Mouse (Mus musculus) hindbrain, embryonic 14.5 days (tissue): ENCODE results near the gene Icmt. TPM values are rescaled to one million over a fixed set of nuclear protein-coding genes. Genes with fewer than 3 reads are reported as not detected.

ENCODE experiments used
- ATAC-seq: fragments of 200-750 bp; cut with Nextera tagmentation; 2 replicates; pipeline ENCODE4 v1.8.0; 2017; ENCODE audit warnings: moderate number of reproducible peaks, mild to moderate bottlenecking, moderate TSS enrichment, moderate library complexity; ENCODE audit not compliant: low FRiP score
- DNase-seq: peaks from one replicate; pipeline ENCODE4 v3.0.0-alpha.2; 2015; ENCODE audit warnings: low spot score
- H3K27ac ChIP-seq: fragments of 300-500 bp; sonication (generic); 2 replicates; pipeline ENCODE4 v1.5.1; 2014; ENCODE audit warnings: mild to moderate bottlenecking, moderate library complexity
- H3K27me3 ChIP-seq: fragments of 300-500 bp; sonication (generic); 2 replicates; pipeline ENCODE4 v1.6.1; 2014; ENCODE audit warnings: mild to moderate bottlenecking, low read length, mixed read lengths; ENCODE audit not compliant: control insufficient read depth, insufficient read depth
- H3K36me3 ChIP-seq: fragments of 300-500 bp; sonication (generic); replicated peaks from 2 replicates; pipeline ENCODE4 v1.6.1; 2014; ENCODE audit not compliant: control insufficient read depth, insufficient read depth
- H3K4me1 ChIP-seq: fragments of 300-500 bp; sonication (generic); replicated peaks from 2 replicates; pipeline ENCODE4 v1.6.1; 2014; ENCODE audit warnings: antibody characterized with exemption, low read length, mixed read lengths; ENCODE audit not compliant: control insufficient read depth, insufficient read depth
- H3K4me2 ChIP-seq: fragments of 300-500 bp; sonication (generic); replicated peaks from 2 replicates; pipeline ENCODE4 v1.6.1; 2014; ENCODE audit warnings: mild to moderate bottlenecking, moderate library complexity
- H3K4me3 ChIP-seq: fragments of 300-500 bp; sonication (generic); replicated peaks from 2 replicates; pipeline ENCODE4 v1.5.1; 2014; ENCODE audit warnings: mild to moderate bottlenecking, low read length
- H3K9ac ChIP-seq: fragments of 300-500 bp; sonication (generic); 2 replicates; pipeline ENCODE4 v1.6.1; 2014
- H3K9me3 ChIP-seq: fragments of 300-500 bp; sonication (generic); 2 replicates; pipeline ENCODE4 v1.6.1; 2016; ENCODE audit warnings: low read length; ENCODE audit not compliant: control insufficient read depth
- WGBS: fragments of 180-500 bp; shearing (Covaris S2); extraction: QIAGEN DNeasy Blood & Tissue Kit; methylation state at CpG from one replicate; pipeline ENCODE4 v1.1.7; 2014; 5-methylcytosine and 5-hydroxymethylcytosine counted together
- polyA plus RNA-seq: library from polyadenylated mRNA; unstranded; fragments of >200 nt; fragmentation: Nextera tagmentation; extraction: Ambion mirVana; gene quantifications from 2 replicates; pipeline ENCODE4 v1.2.1, GENCODE M21; 2014

Icmt gene
- polyA plus RNA-seq, 1 experiment from 2014 or later, result 20.6 TPM

- no peak for DNase-seq
- no peaks in the 10 kb centered on the region; the same call in 1 of the 2 replicates for H3K27me3 ChIP-seq
- no peak overlapping the region for H3K4me2 ChIP-seq
Observed at GRCm38 (mm10) chr4:152353886-152354637, 57.0 kb downstream of the Icmt start.

GRCm38 (mm10) chr4:152355672-152356071 is 58.6 kb downstream of the Icmt start:
- 78% methylated on average over 7 of the region's 7 CpGs for WGBS
- DNase-seq (no peak), ATAC-seq (no peak)
- H3K4me1 ChIP-seq, result peaks cover 16% of the 10 kb centered on the region
- H3K4me2 ChIP-seq, result no peak overlapping the region
- no peak overlapping the region for H3K4me3 ChIP-seq
- H3K27ac ChIP-seq, result no peak overlapping the region
- no peak overlapping the region for H3K9ac ChIP-seq
- no peaks in the 10 kb centered on the region for H3K9me3 ChIP-seq
- peaks cover 4% of the 10 kb centered on the region; the same call in 1 of the 2 replicates for H3K27me3 ChIP-seq
- peaks cover 41% of the 10 kb centered on the region for H3K36me3 ChIP-seq

More at GRCm38 (mm10) chr4:152353886-152354637, 57.0 kb downstream of the Icmt start:
- Histone ChIP-seq H3K36me3 (peaks cover 41% of the 10 kb centered on the region), H3K9me3 (no peaks in the 10 kb centered on the region), H3K9ac (no peak overlapping the region), H3K4me1 (peaks cover 32% of the 10 kb centered on the region), H3K4me3 (no peak overlapping the region), H3K27ac (no peak overlapping the region)
- 74% methylated on average over 14 of the region's 14 CpGs for WGBS
- no peak for ATAC-seq

Other genes starting within 250 kb of the Icmt start
- gene Plekhg5, start 224.7 kb upstream of the Icmt start, polyA plus RNA-seq, result 10.0 and 10.9 TPM in 2 replicates
- gene Tnfrsf25, start 181.3 kb upstream of the Icmt start, polyA plus RNA-seq, result 0.94 and 0.95 TPM in 2 replicates
- 0.25 and 0.40 TPM in 2 replicates for gene Espn, start 144.9 kb upstream of the Icmt start, polyA plus RNA-seq
- not detected in 2 replicates for gene Hes2, start 138.4 kb upstream of the Icmt start, polyA plus RNA-seq
- gene Acot7, start 119.1 kb upstream of the Icmt start, polyA plus RNA-seq, result 352 and 396 TPM in 2 replicates
- gene Gpr153, start 23.0 kb upstream of the Icmt start, polyA plus RNA-seq, result 23.1 and 27.8 TPM in 2 replicates
- gene Hes3, start 5.6 kb upstream of the Icmt start, polyA plus RNA-seq, result 0.24 and 1.2 TPM in 2 replicates
- 5.6 and 6.9 TPM in 2 replicates for gene Rnf207, start 21.8 kb downstream of the Icmt start, polyA plus RNA-seq
- gene Rpl22, start 28.5 kb downstream of the Icmt start, polyA plus RNA-seq, result 154 and 178 TPM in 2 replicates
- 41.9 and 46.7 TPM in 2 replicates for gene Chd5, start 41.4 kb downstream of the Icmt start, polyA plus RNA-seq
- gene Nphp4, start 179.5 kb downstream of the Icmt start, polyA plus RNA-seq, result 6.2 and 6.6 TPM in 2 replicates
- gene Kcnab2, start 180.6 kb downstream of the Icmt start, polyA plus RNA-seq, result 19.6 and 23.7 TPM in 2 replicates